Mouse (Mus musculus) embryonic facial prominence, embryonic 11.5 days (tissue): ENCODE measurements at regions not wholly inside any gene's neighbourhood (a gene's known extent, or its start where the extent isn't known, plus 50 kb on each side); places are given as distances from the start of the nearest gene placed in this dataset.
A peak's percentile ranks its signal among the peaks of the same experiment; 100 is the strongest.

Experiments
- ATAC-seq: fragments of 200-750 bp; cut with Nextera tagmentation; replicated peaks from 2 replicates; pipeline ENCODE4 v1.8.0; 2017; ENCODE audit warnings: low read depth; ENCODE audit not compliant: insufficient number of reproducible peaks, low FRiP score, low TSS enrichment
- DNase-seq: peaks from one replicate; pipeline ENCODE4 v3.0.0-alpha.2; 2015; ENCODE audit warnings: low spot score
- H3K27ac ChIP-seq: fragments of 300-500 bp; sonication (generic); replicated peaks from 2 replicates; pipeline ENCODE4 v1.5.1; 2014; ENCODE audit warnings: mild to moderate bottlenecking, low read depth, low read length, control low read depth
- H3K27me3 ChIP-seq: fragments of 300-500 bp; sonication (generic); 2 replicates; pipeline ENCODE4 v1.6.1; 2014; ENCODE audit warnings: mild to moderate bottlenecking, low read length, moderate library complexity, mixed read lengths; ENCODE audit not compliant: control insufficient read depth, insufficient read depth
- H3K36me3 ChIP-seq: fragments of 300-500 bp; sonication (generic); replicated peaks from 2 replicates; pipeline ENCODE4 v1.6.1; 2014; ENCODE audit warnings: low read depth, mild to moderate bottlenecking, low read length, moderate library complexity, mixed read lengths; ENCODE audit not compliant: control insufficient read depth, insufficient read depth
- H3K4me1 ChIP-seq: fragments of 300-500 bp; sonication (generic); 2 replicates; pipeline ENCODE4 v1.6.1; 2014; ENCODE audit warnings: low read length, mixed read lengths; ENCODE audit not compliant: control insufficient read depth, insufficient read depth
- H3K4me2 ChIP-seq: fragments of 300-500 bp; sonication (generic); 2 replicates; pipeline ENCODE4 v1.6.1; 2014; ENCODE audit warnings: low read depth, mild to moderate bottlenecking, control low read depth, low read length, moderate library complexity
- H3K4me3 ChIP-seq: fragments of 300-500 bp; sonication (generic); 2 replicates; pipeline ENCODE4 v1.5.1; 2014; ENCODE audit warnings: low read depth, low read length, control low read depth
- H3K9ac ChIP-seq: fragments of 300-500 bp; sonication (generic); replicated peaks from 2 replicates; pipeline ENCODE4 v1.6.1; 2014; ENCODE audit warnings: mild to moderate bottlenecking, control low read depth, low read length
- H3K9me3 ChIP-seq: fragments of 300-500 bp; sonication (generic); replicated peaks from 2 replicates; pipeline ENCODE4 v1.6.1; 2016; ENCODE audit warnings: mild to moderate bottlenecking, low read length, inconsistent platforms, mixed read lengths; ENCODE audit not compliant: control insufficient read depth
- WGBS: fragments of 180-500 bp; shearing (Covaris S2); extraction: QIAGEN DNeasy Blood & Tissue Kit; methylation state at CpG from one replicate; pipeline ENCODE4 v1.1.7; 2014; 5-methylcytosine and 5-hydroxymethylcytosine counted together

DNA sequence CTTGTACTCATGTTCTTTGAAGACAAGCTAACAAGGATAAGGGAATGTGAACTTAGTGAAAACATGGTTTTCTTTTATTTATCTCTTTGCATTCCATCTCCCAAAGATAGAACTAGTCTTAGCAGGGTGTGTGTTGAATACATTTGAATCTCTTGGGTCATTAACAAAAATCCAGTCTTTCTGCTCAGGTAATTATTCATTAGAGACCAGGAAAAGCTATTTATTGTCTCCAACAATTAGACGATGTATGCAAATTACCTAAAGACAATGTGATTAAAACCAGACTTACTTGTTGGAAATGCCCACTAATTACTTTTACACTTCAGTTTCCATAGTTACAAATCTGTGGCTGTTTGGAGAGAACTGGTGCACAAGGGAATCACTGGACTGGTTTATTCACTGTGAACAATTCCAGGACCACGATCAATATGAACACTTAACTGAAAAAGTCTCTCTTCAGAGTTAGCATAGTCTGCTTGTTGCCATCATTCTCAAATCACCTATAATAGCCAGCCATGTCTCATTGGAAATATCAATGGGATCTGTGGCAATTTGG is 584.4 kb downstream of the Mettl4 start:
- 65% methylated on average over 2 of the region's 2 CpGs for WGBS
- Histone ChIP-seq H3K4me3 (no peak overlapping the region), H3K4me2 (no peak overlapping the region), H3K4me1 (no peaks in the 10 kb centered on the region), H3K36me3 (no peaks in the 10 kb centered on the region), H3K9ac (no peak overlapping the region), H3K9me3 (no peaks in the 10 kb centered on the region), H3K27me3 (no peaks in the 10 kb centered on the region), H3K27ac (no peak overlapping the region)
- no peak for ATAC-seq
- no peak for DNase-seq

DNA sequence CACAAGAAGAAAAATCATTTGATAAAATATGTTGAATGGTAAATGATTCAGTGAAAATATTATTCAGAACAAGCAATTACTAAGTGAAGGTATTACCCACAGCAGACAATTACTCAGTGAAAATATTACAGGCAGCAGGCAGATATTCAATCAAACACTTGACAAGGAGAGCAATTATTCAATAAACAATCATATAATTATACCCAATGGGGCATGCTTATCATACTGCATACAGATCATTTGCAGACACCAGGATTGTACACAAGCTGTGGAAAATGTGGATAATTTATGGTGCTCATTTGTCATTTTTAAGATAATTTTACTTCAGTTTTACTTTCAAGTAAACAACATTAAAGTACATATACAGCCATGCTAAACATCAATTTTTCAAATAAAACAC is 605.5 kb downstream of the Mettl4 start:
- no peak overlapping the region for H3K27ac ChIP-seq
- H3K9ac ChIP-seq: no peak overlapping the region
- H3K36me3 ChIP-seq: no peaks in the 10 kb centered on the region
- no peaks in the 10 kb centered on the region for H3K27me3 ChIP-seq
- no peak overlapping the region for H3K4me3 ChIP-seq
- H3K4me2 ChIP-seq: no peak overlapping the region
- no peaks in the 10 kb centered on the region for H3K9me3 ChIP-seq
- no peaks in the 10 kb centered on the region for H3K4me1 ChIP-seq
- ATAC-seq (no peak), DNase-seq (no peak)

DNA sequence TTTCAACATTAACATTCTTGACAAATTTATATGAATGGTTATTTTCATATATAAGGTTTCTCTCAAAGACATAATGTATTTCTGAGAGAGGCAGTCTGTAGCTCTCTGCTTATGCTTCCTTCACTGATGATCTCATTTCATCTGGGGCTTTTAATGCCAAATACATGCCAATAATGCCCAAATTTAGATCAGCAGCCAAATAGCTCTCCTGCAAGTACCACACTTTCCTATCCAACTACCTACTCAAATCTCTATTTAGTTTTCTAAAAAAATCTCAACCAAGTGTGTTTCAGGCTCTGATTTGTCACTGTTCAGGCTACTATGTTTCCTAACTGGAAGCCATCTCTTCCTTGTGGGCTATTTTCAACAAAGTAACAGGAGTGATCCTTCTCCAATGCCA is 616.6 kb downstream of the Mettl4 start:
- Histone ChIP-seq H3K4me3 (no peak overlapping the region), H3K4me2 (no peak overlapping the region), H3K9me3 (no peaks in the 10 kb centered on the region), H3K27me3 (no peaks in the 10 kb centered on the region), H3K4me1 (no peaks in the 10 kb centered on the region), H3K27ac (no peak overlapping the region), H3K9ac (no peak overlapping the region), H3K36me3 (no peaks in the 10 kb centered on the region)
- DNase-seq (no peak), ATAC-seq (no peak)

DNA sequence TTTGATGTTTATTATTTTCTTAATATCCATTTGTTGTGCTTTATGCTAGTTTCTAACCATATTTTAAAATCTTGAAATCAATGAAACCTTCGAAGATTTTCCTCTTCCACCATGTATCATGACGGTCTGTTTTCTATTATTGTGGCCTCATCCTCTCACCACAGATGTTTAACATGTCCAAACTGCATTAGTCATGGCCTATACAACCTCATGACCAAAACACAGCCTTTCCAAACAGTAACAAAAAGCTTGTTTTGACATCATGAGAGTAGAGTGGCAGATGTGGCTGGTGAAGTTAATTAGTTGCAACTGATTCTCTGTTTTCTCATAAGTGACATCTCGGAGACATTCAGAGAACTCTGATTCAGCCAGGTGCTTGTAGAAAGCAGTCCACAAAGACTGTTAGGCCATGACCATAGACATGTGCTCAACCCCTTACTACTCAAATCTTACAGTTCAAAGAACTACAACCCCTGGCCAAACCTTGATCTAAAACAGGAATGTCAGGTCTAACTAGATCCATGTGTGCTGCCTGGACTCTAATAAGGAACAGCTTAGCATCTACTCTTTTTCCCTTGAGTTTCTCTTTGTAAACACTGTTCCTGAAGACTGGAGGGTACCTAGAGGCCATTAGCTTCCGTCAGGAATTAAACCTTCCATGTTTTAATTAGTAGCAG is 655.7 kb downstream of the Mettl4 start:
- Histone ChIP-seq H3K9me3 (no peaks in the 10 kb centered on the region), H3K36me3 (no peaks in the 10 kb centered on the region), H3K4me1 (no peaks in the 10 kb centered on the region), H3K4me3 (no peak overlapping the region), H3K27ac (no peak overlapping the region), H3K4me2 (no peak overlapping the region), H3K27me3 (no peaks in the 10 kb centered on the region), H3K9ac (no peak overlapping the region)
- DNase-seq (peak; percentile 91), ATAC-seq (peak; percentile 89)
- WGBS: 30% methylated on average over 4 of the region's 4 CpGs

DNA sequence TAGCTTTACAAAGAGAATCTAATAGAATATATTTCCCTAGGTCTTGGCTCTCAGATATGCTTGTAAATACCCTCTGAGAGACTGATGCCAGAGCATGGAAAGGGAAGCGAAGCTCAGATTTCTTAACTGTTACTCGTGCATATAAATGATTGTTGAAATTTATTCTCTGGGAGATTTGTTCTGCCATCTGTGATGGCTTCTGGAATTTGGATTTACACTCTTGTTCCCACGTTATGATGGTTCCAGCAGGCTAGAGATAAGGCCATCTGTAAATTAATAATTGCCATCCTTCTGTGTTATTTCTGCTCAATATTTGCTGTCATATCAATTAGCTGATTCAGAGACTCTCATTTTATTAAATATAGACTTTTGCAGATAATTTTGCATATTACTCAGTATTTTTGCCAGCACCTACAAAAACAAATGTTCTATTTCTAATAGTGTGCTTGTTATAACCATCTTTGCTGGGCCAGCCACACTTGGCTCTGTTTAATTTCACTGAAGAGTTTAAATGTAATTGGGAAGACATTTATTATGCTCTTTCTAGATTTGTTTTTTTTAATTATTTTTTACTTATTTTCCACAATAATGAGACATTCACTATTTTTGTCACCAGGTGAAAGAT is 695.3 kb downstream of the Mettl4 start:
- H3K36me3 ChIP-seq: no peaks in the 10 kb centered on the region
- H3K9me3 ChIP-seq: no peaks in the 10 kb centered on the region
- DNase-seq (no peak), ATAC-seq (no peak)
- no peak overlapping the region for H3K27ac ChIP-seq
- no peak overlapping the region for H3K9ac ChIP-seq
- no peaks in the 10 kb centered on the region for H3K4me1 ChIP-seq
- WGBS: 71% methylated on average over 3 of the region's 3 CpGs
- no peaks in the 10 kb centered on the region for H3K27me3 ChIP-seq
- H3K4me2 ChIP-seq: no peak overlapping the region
- no peak overlapping the region for H3K4me3 ChIP-seq

DNA sequence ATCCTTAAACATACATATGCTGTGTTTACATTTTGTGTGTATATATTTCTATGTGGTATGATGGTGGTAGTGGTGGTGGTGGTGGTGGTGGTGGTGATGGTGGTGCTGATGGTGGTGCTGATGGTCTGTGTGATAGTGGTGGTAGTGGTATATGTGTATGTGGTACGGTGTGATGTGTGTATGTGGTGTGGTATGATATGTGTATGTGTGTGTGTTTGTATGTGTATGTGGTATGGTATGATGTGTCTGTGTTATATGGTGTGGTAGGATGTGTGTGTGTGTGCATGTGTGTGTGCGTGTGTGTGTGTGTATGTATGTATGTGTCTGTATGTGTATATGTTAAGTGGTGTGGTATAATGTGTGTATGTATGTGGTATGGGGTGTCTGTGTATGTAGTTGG is 701.3 kb downstream of the Mettl4 start:
- Histone ChIP-seq H3K36me3 (no peaks in the 10 kb centered on the region), H3K9me3 (no peaks in the 10 kb centered on the region), H3K27me3 (no peaks in the 10 kb centered on the region), H3K4me3 (no peak overlapping the region), H3K9ac (no peak overlapping the region), H3K4me1 (no peaks in the 10 kb centered on the region), H3K4me2 (no peak overlapping the region), H3K27ac (no peak overlapping the region)
- DNase-seq (no peak), ATAC-seq (0 out of 2 replicates have a peak, but pooled peaks have one; percentile 62)
- 91% methylated on average over 2 of the region's 2 CpGs for WGBS

DNA sequence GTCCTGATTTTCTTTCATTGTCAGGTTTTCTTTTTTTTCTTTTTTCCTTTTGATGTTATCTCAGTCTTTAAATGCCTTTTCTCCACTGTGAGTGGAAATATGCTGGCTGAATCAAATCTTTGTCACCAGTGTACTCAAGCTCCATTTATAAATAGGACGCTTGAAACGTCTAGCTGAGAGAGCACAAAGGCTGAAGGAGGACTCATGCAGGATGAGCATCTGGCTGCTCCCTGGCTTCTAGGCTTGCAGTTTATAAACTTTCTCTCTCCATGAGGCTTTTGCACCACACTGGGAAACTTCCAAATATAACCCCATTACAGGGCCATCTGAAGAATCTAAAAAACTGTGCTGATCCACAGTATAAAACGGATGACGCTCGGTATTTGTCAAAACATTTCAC is 711.6 kb downstream of the Mettl4 start:
- ATAC-seq (no peak), DNase-seq (no peak)
- no peak overlapping the region for H3K9ac ChIP-seq
- H3K36me3 ChIP-seq: no peaks in the 10 kb centered on the region
- no peaks in the 10 kb centered on the region for H3K9me3 ChIP-seq
- no peaks in the 10 kb centered on the region for H3K4me1 ChIP-seq
- H3K27ac ChIP-seq: no peak overlapping the region
- no peak overlapping the region for H3K4me3 ChIP-seq
- no peaks in the 10 kb centered on the region for H3K27me3 ChIP-seq
- WGBS: 70% methylated on average over 5 of the region's 5 CpGs
- H3K4me2 ChIP-seq: no peak overlapping the region

DNA sequence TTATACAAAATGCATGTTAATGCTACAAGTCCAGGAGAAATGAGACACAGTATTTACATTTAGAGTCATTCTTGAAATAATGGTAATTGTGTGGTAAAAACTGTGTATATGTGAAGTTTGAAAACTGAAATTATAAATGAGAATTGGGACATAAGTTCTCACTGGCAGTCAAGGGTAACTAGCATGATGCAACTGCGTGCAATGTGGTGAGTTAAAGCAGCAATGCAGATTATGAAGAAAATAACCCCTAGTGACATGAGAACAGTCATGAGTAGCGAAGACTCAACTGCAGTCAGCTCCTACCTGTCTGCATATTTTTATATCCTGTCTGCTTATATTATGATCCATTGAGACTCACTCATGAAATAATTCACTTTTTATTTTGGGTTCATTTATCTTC is 737.4 kb downstream of the Mettl4 start:
- Histone ChIP-seq H3K9me3 (no peaks in the 10 kb centered on the region), H3K9ac (no peak overlapping the region), H3K27me3 (no peaks in the 10 kb centered on the region), H3K4me2 (no peak overlapping the region), H3K4me1 (no peaks in the 10 kb centered on the region), H3K4me3 (no peak overlapping the region), H3K27ac (no peak overlapping the region), H3K36me3 (no peaks in the 10 kb centered on the region)
- 85% methylated on average over 2 of the region's 2 CpGs for WGBS
- no peak for ATAC-seq
- DNase-seq: no peak
